Mouse (Mus musculus): ENCODE measurements around the gene Grb10. TPM values are rescaled to one million over a fixed set of nuclear protein-coding genes. Genes with fewer than 3 reads are reported as not detected.

The Grb10 gene
- polyA plus RNA-seq, 1 experiment from 2014 or later, result 94.2 TPM

DNA sequence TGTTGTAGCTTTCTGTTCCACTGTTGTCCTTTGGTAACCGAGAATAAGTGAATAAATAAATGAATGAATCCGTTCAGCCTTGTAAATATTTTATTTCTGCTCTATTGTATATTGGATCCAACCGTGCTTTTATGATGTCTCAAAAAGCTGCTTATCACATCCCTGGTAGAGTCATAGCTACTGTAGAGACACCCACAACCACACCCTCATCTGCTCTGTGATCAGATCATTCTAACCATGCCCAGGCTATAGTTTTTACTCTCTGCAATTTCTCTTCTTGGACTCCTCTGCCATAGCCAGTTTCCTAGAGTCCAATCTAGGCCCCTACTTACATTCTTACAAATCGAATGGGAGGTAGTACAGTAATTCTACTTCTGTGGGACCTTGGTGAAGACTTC, 153.2 kb downstream of the Grb10 start:
- 80% methylated on average over 4 of the region's 4 CpGs for WGBS

DNA sequence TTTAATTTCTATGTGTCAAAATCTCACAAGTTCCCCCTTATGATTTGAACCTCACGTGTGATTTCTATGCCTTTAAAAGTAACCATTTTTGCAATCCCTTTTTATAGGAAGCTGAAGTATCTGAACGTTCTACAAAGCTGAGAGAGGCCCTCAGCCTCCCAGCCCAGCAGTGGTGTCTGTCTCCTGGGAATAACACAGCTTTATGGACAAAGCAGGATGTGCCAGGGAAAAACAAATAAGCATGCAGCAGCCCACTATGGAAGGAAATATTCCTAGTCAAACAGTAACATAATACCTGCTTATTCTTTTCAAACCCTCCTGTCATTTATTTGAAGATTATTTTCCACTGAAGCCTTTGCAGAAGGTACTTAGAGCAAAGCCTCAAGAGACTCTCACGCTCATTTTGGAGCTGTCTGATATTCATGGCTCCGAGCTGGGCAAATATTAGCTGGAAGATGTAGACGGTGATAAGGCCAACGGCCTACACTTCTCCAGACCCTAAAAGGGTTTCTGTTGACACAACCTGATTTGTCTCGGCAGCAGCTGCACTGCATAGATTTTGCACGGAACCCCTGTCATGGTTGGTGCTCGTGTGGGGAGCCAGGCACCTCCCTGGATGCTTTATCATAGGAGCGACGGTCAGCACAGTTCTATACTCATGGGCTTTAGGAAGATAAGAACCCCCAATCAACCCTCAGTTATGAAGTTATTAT, 153.8 kb downstream of the Grb10 start:
- H3K27me3 ChIP-seq (replicated peaks; ENCODE audit: control insufficient read depth, insufficient read depth, low read length), result no peaks in the 10 kb centered on the region

More for the DNA sequence above, 153.2 kb downstream of the Grb10 start:
- no peaks in the 10 kb centered on the region for H3K9me3 ChIP-seq (ENCODE audit: control insufficient read depth, low read length)
- H3K4me1 ChIP-seq (replicated peaks; ENCODE audit: control insufficient read depth, insufficient read depth, low read length), result no peaks in the 10 kb centered on the region
- no peaks in the 10 kb centered on the region for H3K36me3 ChIP-seq (ENCODE audit: control insufficient read depth, insufficient read depth)
- H3K4me3 ChIP-seq (replicated peaks; ENCODE audit: low read length), result no peak overlapping the region
- no peak for ATAC-seq
- H3K9ac ChIP-seq (replicated peaks; ENCODE audit: low read depth, low read length), result no peak overlapping the region
- H3K4me2 ChIP-seq (ENCODE audit: low read length), result no peak overlapping the region
- H3K27me3 ChIP-seq (replicated peaks; ENCODE audit: control insufficient read depth, insufficient read depth, low read length), result no peaks in the 10 kb centered on the region
- H3K27ac ChIP-seq (ENCODE audit: low read length), result no peak overlapping the region

GRCm38 (mm10) chr11:11881783-11882155, 156.7 kb downstream of the Grb10 start:
- no peak overlapping the region for H3K27ac ChIP-seq (ENCODE audit: low read length)
- H3K4me2 ChIP-seq (ENCODE audit: low read length), result no peak overlapping the region
- H3K4me3 ChIP-seq (replicated peaks; ENCODE audit: low read length), result no peak overlapping the region
- H3K27me3 ChIP-seq (replicated peaks; ENCODE audit: control insufficient read depth, insufficient read depth, low read length), result no peaks in the 10 kb centered on the region
- H3K9ac ChIP-seq (replicated peaks; ENCODE audit: low read depth, low read length), result no peak overlapping the region
- 0 out of 2 replicates have a peak, but pooled peaks cover 2% of the 10 kb centered on the region for H3K4me1 ChIP-seq (replicated peaks; ENCODE audit: control insufficient read depth, insufficient read depth, low read length)
- no peaks in the 10 kb centered on the region for H3K9me3 ChIP-seq (ENCODE audit: control insufficient read depth, low read length)
- H3K36me3 ChIP-seq (ENCODE audit: control insufficient read depth, insufficient read depth), result no peaks in the 10 kb centered on the region
- WGBS, result 37% methylated on average over 1 of the region's 1 CpGs
- no peak for ATAC-seq

More for the DNA sequence above, 153.8 kb downstream of the Grb10 start:
- H3K4me3 ChIP-seq (replicated peaks; ENCODE audit: low read length), result no peak overlapping the region
- no peaks in the 10 kb centered on the region for H3K9me3 ChIP-seq (ENCODE audit: control insufficient read depth, low read length)
- no peak overlapping the region for H3K9ac ChIP-seq (replicated peaks; ENCODE audit: low read depth, low read length)
- no peaks in the 10 kb centered on the region for H3K36me3 ChIP-seq (ENCODE audit: control insufficient read depth, insufficient read depth)
- no peak overlapping the region for H3K4me2 ChIP-seq (ENCODE audit: low read length)
- no peak overlapping the region for H3K27ac ChIP-seq (ENCODE audit: low read length)
- WGBS, result 70% methylated on average over 11 of the region's 11 CpGs
- H3K4me1 ChIP-seq (replicated peaks; ENCODE audit: control insufficient read depth, insufficient read depth, low read length), result no peaks in the 10 kb centered on the region
- ATAC-seq, result no peak

DNA sequence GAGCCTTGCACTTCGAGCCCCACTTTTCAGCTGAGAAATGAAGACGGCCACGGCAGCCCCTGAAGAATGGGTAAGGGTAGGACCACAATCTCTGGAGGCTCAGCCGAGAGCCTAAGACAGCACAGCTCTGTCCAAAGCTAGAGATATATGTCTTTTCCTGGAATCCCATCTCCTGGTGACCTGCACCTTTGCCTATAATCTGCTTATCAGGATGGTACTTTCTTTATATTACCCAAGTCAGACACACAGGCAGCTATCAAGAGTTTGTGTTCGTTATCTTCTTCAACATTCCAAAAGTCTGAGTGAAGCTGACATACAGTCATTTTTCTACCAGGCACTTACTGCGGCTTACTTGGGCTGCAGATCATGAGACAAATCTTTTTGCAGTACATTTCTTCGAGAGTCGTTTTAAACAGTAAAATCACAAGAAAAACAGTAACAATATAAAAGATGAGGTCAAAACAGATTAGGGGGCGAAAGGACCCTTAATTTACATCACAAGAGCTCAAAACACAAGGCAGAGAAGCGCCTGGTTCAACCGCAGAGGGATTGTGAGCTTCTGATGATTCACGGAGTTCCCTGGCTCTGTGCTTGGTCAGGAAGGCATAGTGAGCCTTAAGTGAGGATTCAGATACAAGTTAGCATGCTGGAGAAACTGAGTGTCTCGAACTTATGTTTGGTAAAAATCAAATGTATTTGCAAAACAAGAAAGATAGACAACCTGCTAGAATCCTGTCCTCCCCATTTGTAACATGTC, 157.3 kb downstream of the Grb10 start:
- ATAC-seq, result no peak
- H3K4me2 ChIP-seq (ENCODE audit: low read length), result no peak overlapping the region
- H3K9me3 ChIP-seq (ENCODE audit: control insufficient read depth, low read length), result no peaks in the 10 kb centered on the region
- H3K4me3 ChIP-seq (replicated peaks; ENCODE audit: low read length), result no peak overlapping the region
- H3K9ac ChIP-seq (replicated peaks; ENCODE audit: low read depth, low read length), result no peak overlapping the region
- WGBS, result 35% methylated on average over 13 of the region's 13 CpGs
- no peaks in the 10 kb centered on the region for H3K27me3 ChIP-seq (replicated peaks; ENCODE audit: control insufficient read depth, insufficient read depth, low read length)
- no peak overlapping the region for H3K27ac ChIP-seq (ENCODE audit: low read length)
- H3K4me1 ChIP-seq (replicated peaks; ENCODE audit: control insufficient read depth, insufficient read depth, low read length), result 0 out of 2 replicates have a peak, but pooled peaks cover 2% of the 10 kb centered on the region
- no peaks in the 10 kb centered on the region for H3K36me3 ChIP-seq (ENCODE audit: control insufficient read depth, insufficient read depth)

Other genes starting within 250 kb of the Grb10 start
- 25.5 and 28.6 TPM in 2 replicates for gene Fignl1, start 229.7 kb downstream of the Grb10 start, polyA plus RNA-seq (2015; fragmentation: Nextera tagmentation; extraction: Ambion mirVana)
- 3.2 and 4.4 TPM in 2 replicates for gene Ddc, start 140.5 kb downstream of the Grb10 start, polyA plus RNA-seq (2015; fragmentation: Nextera tagmentation; extraction: Ambion mirVana)